Mouse (Mus musculus): ENCODE data around the gene Ufsp1. TPM values are rescaled to one million over a fixed set of nuclear protein-coding genes. Genes with fewer than 3 reads are reported as not detected.

Ufsp1 gene
- polyA plus RNA-seq, 1 experiment from 2014 or later, result 8.5 TPM

GRCm38 (mm10) chr5:137317361-137317760 lies 22.9 kb downstream of the Ufsp1 start:
- H3K9ac ChIP-seq (ENCODE audit: low read length), result no peak overlapping the region
- 59% methylated on average over 8 of the region's 8 CpGs for WGBS
- no peaks in the 10 kb centered on the region for H3K27me3 ChIP-seq (ENCODE audit: control insufficient read depth, insufficient read depth, low read length)
- no peak overlapping the region for H3K4me3 ChIP-seq (ENCODE audit: low read length)
- peaks cover 21% of the 10 kb centered on the region for H3K4me1 ChIP-seq (ENCODE audit: control insufficient read depth, insufficient read depth, low read length)
- no peak for ATAC-seq (replicated peaks; ENCODE audit: extremely low read depth, insufficient read depth, low FRiP score)
- no peak overlapping the region for H3K27ac ChIP-seq (ENCODE audit: low read length)
- H3K9me3 ChIP-seq (replicated peaks; ENCODE audit: control insufficient read depth, low read length), result no peaks in the 10 kb centered on the region
- H3K4me2 ChIP-seq (ENCODE audit: low read depth, low read length), result no peak overlapping the region
- H3K36me3 ChIP-seq (ENCODE audit: control insufficient read depth, insufficient read depth), result no peaks in the 10 kb centered on the region

- no peak overlapping the region for H3K27ac ChIP-seq (ENCODE audit: low read length)
- 79% methylated on average over 1 of the region's 1 CpGs for WGBS
- no peak overlapping the region for H3K4me3 ChIP-seq (ENCODE audit: low read length)
- H3K27me3 ChIP-seq (ENCODE audit: control insufficient read depth, insufficient read depth, low read length), result no peaks in the 10 kb centered on the region
- H3K36me3 ChIP-seq (ENCODE audit: control insufficient read depth, insufficient read depth), result no peaks in the 10 kb centered on the region
- H3K4me1 ChIP-seq (ENCODE audit: control insufficient read depth, insufficient read depth, low read length), result peaks cover 9% of the 10 kb centered on the region
- ATAC-seq (replicated peaks; ENCODE audit: extremely low read depth, insufficient read depth, low FRiP score), result no peak
- H3K4me2 ChIP-seq (ENCODE audit: low read depth, low read length), result no peak overlapping the region
- no peaks in the 10 kb centered on the region for H3K9me3 ChIP-seq (replicated peaks; ENCODE audit: control insufficient read depth, low read length)
- no peak overlapping the region for H3K9ac ChIP-seq (ENCODE audit: low read length)
These were observed 24.1 kb downstream of the Ufsp1 start for GRCm38 (mm10) chr5:137318570-137318969.

GRCm38 (mm10) chr5:137320996-137321395 lies 26.6 kb downstream of the Ufsp1 start:
- Histone ChIP-seq H3K27me3 (ENCODE audit: control insufficient read depth, insufficient read depth, low read length) (no peaks in the 10 kb centered on the region), H3K9ac (ENCODE audit: low read length) (no peak overlapping the region), H3K27ac (ENCODE audit: low read length) (no peak overlapping the region), H3K4me3 (ENCODE audit: low read length) (no peak overlapping the region), H3K4me2 (ENCODE audit: low read depth, low read length) (no peak overlapping the region), H3K9me3 (replicated peaks; ENCODE audit: control insufficient read depth, low read length) (no peaks in the 10 kb centered on the region), H3K4me1 (ENCODE audit: control insufficient read depth, insufficient read depth, low read length) (no peaks in the 10 kb centered on the region), H3K36me3 (ENCODE audit: control insufficient read depth, insufficient read depth) (peaks cover 2% of the 10 kb centered on the region; the same call in 1 of the 2 replicates)
- 90% methylated on average over 3 of the region's 3 CpGs for whole genome bisulfite sequencing
- ATAC-seq (replicated peaks; ENCODE audit: extremely low read depth, insufficient read depth, low FRiP score), result no peak

GRCm38 (mm10) chr5:137330910-137331309 lies 36.5 kb downstream of the Ufsp1 start:
- 80% methylated on average over 7 of the region's 7 CpGs for WGBS
- Histone ChIP-seq H3K9ac (ENCODE audit: low read length) (no peak overlapping the region), H3K9me3 (replicated peaks; ENCODE audit: control insufficient read depth, low read length) (no peaks in the 10 kb centered on the region)

GRCm38 (mm10) chr5:137332857-137333511 lies 38.6 kb downstream of the Ufsp1 start:
- H3K4me2 ChIP-seq (ENCODE audit: low read depth, low read length), result peak overlapping the region; percentile 92
- H3K9ac ChIP-seq (ENCODE audit: low read length), result peak overlapping the region; percentile 59
- peak overlapping the region; percentile 67 for H3K4me3 ChIP-seq (ENCODE audit: low read length)
- no peaks in the 10 kb centered on the region for H3K9me3 ChIP-seq (replicated peaks; ENCODE audit: control insufficient read depth, low read length)
- no peak overlapping the region for H3K27ac ChIP-seq (ENCODE audit: low read length)
- H3K27me3 ChIP-seq (ENCODE audit: control insufficient read depth, insufficient read depth, low read length), result no peaks in the 10 kb centered on the region
- H3K36me3 ChIP-seq (ENCODE audit: control insufficient read depth, insufficient read depth), result no peaks in the 10 kb centered on the region
- ATAC-seq (replicated peaks; ENCODE audit: extremely low read depth, insufficient read depth, low FRiP score), result no peak
- peaks cover 9% of the 10 kb centered on the region; the same call in 1 of the 2 replicates for H3K4me1 ChIP-seq (ENCODE audit: control insufficient read depth, insufficient read depth, low read length)
- WGBS, result 23% methylated on average over 15 of the region's 15 CpGs

More at GRCm38 (mm10) chr5:137330910-137331309, 36.5 kb downstream of the Ufsp1 start:
- no peak overlapping the region for H3K4me3 ChIP-seq (ENCODE audit: low read length)
- no peak overlapping the region for H3K27ac ChIP-seq (ENCODE audit: low read length)
- H3K4me2 ChIP-seq (ENCODE audit: low read depth, low read length), result no peak overlapping the region
- 0 out of 2 replicates have a peak, but pooled peaks cover 4% of the 10 kb centered on the region for H3K4me1 ChIP-seq (ENCODE audit: control insufficient read depth, insufficient read depth, low read length)
- no peak for ATAC-seq (replicated peaks; ENCODE audit: extremely low read depth, insufficient read depth, low FRiP score)
- H3K27me3 ChIP-seq (ENCODE audit: control insufficient read depth, insufficient read depth, low read length), result no peaks in the 10 kb centered on the region
- H3K36me3 ChIP-seq (ENCODE audit: control insufficient read depth, insufficient read depth), result no peaks in the 10 kb centered on the region; the same call in 1 of the 2 replicates

- Histone ChIP-seq H3K27ac (ENCODE audit: low read length) (no peak within 1 kb of the TSS), H3K36me3 (ENCODE audit: control insufficient read depth, insufficient read depth) (no peaks in the 10 kb centered on the region), H3K4me2 (ENCODE audit: low read depth, low read length) (peak within 1 kb of the TSS; percentile 92), H3K4me3 (ENCODE audit: low read length) (peak within 1 kb of the TSS; percentile 67), H3K9ac (ENCODE audit: low read length) (peak within 1 kb of the TSS; percentile 59), H3K9me3 (replicated peaks; ENCODE audit: control insufficient read depth, low read length) (no peaks in the 10 kb centered on the region), H3K4me1 (ENCODE audit: control insufficient read depth, insufficient read depth, low read length) (peaks cover 9% of the 10 kb centered on the region; the same call in 1 of the 2 replicates), H3K27me3 (ENCODE audit: control insufficient read depth, insufficient read depth, low read length) (no peaks in the 10 kb centered on the region)
- ATAC-seq (replicated peaks; ENCODE audit: extremely low read depth, insufficient read depth, low FRiP score), result peak; percentile 90
- WGBS, result under 1% methylated on average over 44 of the region's 44 CpGs
These were observed 39.2 kb downstream of the Ufsp1 start, which contains the start of gene Slc12a9 for GRCm38 (mm10) chr5:137333512-137334174. TSS of gene Slc12a9 (minus strand) at chr5:137333597.

GRCm38 (mm10) chr5:137334317-137334716 lies 39.9 kb downstream of the Ufsp1 start:
- ATAC-seq (replicated peaks; ENCODE audit: extremely low read depth, insufficient read depth, low FRiP score), result no peak
- peak overlapping the region; percentile 67; the same call in 1 of the 2 replicates for H3K4me3 ChIP-seq (ENCODE audit: low read length)
- 50% methylated on average over 10 of the region's 10 CpGs for WGBS

GRCm38 (mm10) chr5:137335066-137335465 lies 40.6 kb downstream of the Ufsp1 start:
- no peak for ATAC-seq (replicated peaks; ENCODE audit: extremely low read depth, insufficient read depth, low FRiP score)
- peaks cover 18% of the 10 kb centered on the region for H3K4me1 ChIP-seq (ENCODE audit: control insufficient read depth, insufficient read depth, low read length)
- H3K27me3 ChIP-seq (ENCODE audit: control insufficient read depth, insufficient read depth, low read length), result no peaks in the 10 kb centered on the region
- no peaks in the 10 kb centered on the region for H3K36me3 ChIP-seq (ENCODE audit: control insufficient read depth, insufficient read depth)
- no peak overlapping the region for H3K4me3 ChIP-seq (ENCODE audit: low read length)
- H3K4me2 ChIP-seq (ENCODE audit: low read depth, low read length), result no peak overlapping the region
- no peak overlapping the region for H3K27ac ChIP-seq (ENCODE audit: low read length)
- no peaks in the 10 kb centered on the region for H3K9me3 ChIP-seq (replicated peaks; ENCODE audit: control insufficient read depth, low read length)
- 69% methylated on average over 6 of the region's 6 CpGs for WGBS
- H3K9ac ChIP-seq (ENCODE audit: low read length), result no peak overlapping the region

More at GRCm38 (mm10) chr5:137334317-137334716, 39.9 kb downstream of the Ufsp1 start:
- peak overlapping the region; percentile 92 for H3K4me2 ChIP-seq (ENCODE audit: low read depth, low read length)
- no peaks in the 10 kb centered on the region for H3K27me3 ChIP-seq (ENCODE audit: control insufficient read depth, insufficient read depth, low read length)
- H3K9ac ChIP-seq (ENCODE audit: low read length), result no peak overlapping the region
- H3K9me3 ChIP-seq (replicated peaks; ENCODE audit: control insufficient read depth, low read length), result no peaks in the 10 kb centered on the region
- H3K4me1 ChIP-seq (ENCODE audit: control insufficient read depth, insufficient read depth, low read length), result peaks cover 15% of the 10 kb centered on the region
- no peak overlapping the region for H3K27ac ChIP-seq (ENCODE audit: low read length)
- H3K36me3 ChIP-seq (ENCODE audit: control insufficient read depth, insufficient read depth), result no peaks in the 10 kb centered on the region

- H3K27ac ChIP-seq (ENCODE audit: low read length), result peak overlapping the region; percentile 19
- 39% methylated on average over 8 of the region's 8 CpGs for WGBS
- H3K4me3 ChIP-seq (ENCODE audit: low read length), result no peak overlapping the region
- no peaks in the 10 kb centered on the region for H3K9me3 ChIP-seq (replicated peaks; ENCODE audit: control insufficient read depth, low read length)
- ATAC-seq (replicated peaks; ENCODE audit: extremely low read depth, insufficient read depth, low FRiP score), result no peak
- H3K4me2 ChIP-seq (ENCODE audit: low read depth, low read length), result no peak overlapping the region
- peaks cover 18% of the 10 kb centered on the region for H3K4me1 ChIP-seq (ENCODE audit: control insufficient read depth, insufficient read depth, low read length)
- H3K36me3 ChIP-seq (ENCODE audit: control insufficient read depth, insufficient read depth), result no peaks in the 10 kb centered on the region
- no peaks in the 10 kb centered on the region for H3K27me3 ChIP-seq (ENCODE audit: control insufficient read depth, insufficient read depth, low read length)
- no peak overlapping the region for H3K9ac ChIP-seq (ENCODE audit: low read length)
These were observed 42.8 kb downstream of the Ufsp1 start for GRCm38 (mm10) chr5:137337190-137337589.
